Mouse (Mus musculus) kidney, embryonic 15.5 days (tissue): ENCODE measurements around the gene Them7. TPM values are rescaled to one million over a fixed set of nuclear protein-coding genes. Genes with fewer than 3 reads are reported as not detected.

Source experiments
- ATAC-seq: fragments of 200-750 bp; cut with Nextera tagmentation; replicated peaks from 2 replicates; pipeline ENCODE4 v1.8.0; 2017; ENCODE audit warnings: moderate TSS enrichment; ENCODE audit not compliant: low FRiP score
- H3K27ac ChIP-seq: fragments of 300-500 bp; sonication (generic); 2 replicates; pipeline ENCODE4 v1.5.1; 2015; ENCODE audit warnings: mild to moderate bottlenecking, inconsistent platforms
- H3K27me3 ChIP-seq: fragments of 300-500 bp; sonication (generic); 2 replicates; pipeline ENCODE4 v1.6.1; 2015; ENCODE audit warnings: inconsistent platforms
- H3K36me3 ChIP-seq: fragments of 300-500 bp; sonication (generic); 2 replicates; pipeline ENCODE4 v1.6.1; 2015; ENCODE audit warnings: inconsistent platforms
- H3K4me1 ChIP-seq: fragments of 300-500 bp; sonication (generic); 2 replicates; pipeline ENCODE4 v1.6.1; 2015; ENCODE audit warnings: inconsistent platforms
- H3K4me2 ChIP-seq: fragments of 300-500 bp; sonication (generic); 2 replicates; pipeline ENCODE4 v1.6.1; 2015; ENCODE audit warnings: moderate library complexity, mild to moderate bottlenecking, inconsistent platforms
- H3K4me3 ChIP-seq: fragments of 300-500 bp; sonication (generic); replicated peaks from 2 replicates; pipeline ENCODE4 v1.5.1; 2015; ENCODE audit warnings: mild to moderate bottlenecking, inconsistent platforms
- H3K9ac ChIP-seq: fragments of 300-500 bp; sonication (generic); 2 replicates; pipeline ENCODE4 v1.6.1; 2015; ENCODE audit warnings: mild to moderate bottlenecking, inconsistent platforms
- H3K9me3 ChIP-seq: fragments of 300-500 bp; sonication (generic); replicated peaks from 2 replicates; pipeline ENCODE4 v1.6.1; 2016; ENCODE audit warnings: inconsistent platforms
- WGBS: fragments of 180-500 bp; shearing (Covaris S2); methylation state at CpG from one replicate; pipeline ENCODE4 v1.1.7; 2015; ENCODE audit warnings: mixed read lengths; 5-methylcytosine and 5-hydroxymethylcytosine counted together
- polyA plus RNA-seq: library from polyadenylated mRNA; unstranded; fragments of >200 nt; fragmentation: Nextera tagmentation; extraction: Ambion mirVana; gene quantifications from 2 replicates; pipeline ENCODE4 v1.2.1, GENCODE M21; 2015

The Them7 gene
- polyA plus RNA-seq, 1 experiment from 2014 or later: 3.0 TPM

GRCm38 (mm10) chr2:105383063-105383462 lies 158.9 kb downstream of the Them7 start:
- 87% methylated on average over 8 of the region's 8 CpGs for whole genome bisulfite sequencing
- no peak overlapping the region for H3K4me3 ChIP-seq
- peaks cover 39% of the 10 kb centered on the region for H3K36me3 ChIP-seq
- H3K27me3 ChIP-seq: no peaks in the 10 kb centered on the region
- H3K27ac ChIP-seq: no peak overlapping the region
- no peak for ATAC-seq
- no peak overlapping the region for H3K4me2 ChIP-seq
- H3K9me3 ChIP-seq: no peaks in the 10 kb centered on the region
- H3K9ac ChIP-seq: no peak overlapping the region
- H3K4me1 ChIP-seq: no peaks in the 10 kb centered on the region

GRCm38 (mm10) chr2:105384998-105385397 lies 160.9 kb downstream of the Them7 start:
- no peak overlapping the region for H3K9ac ChIP-seq
- no peak overlapping the region for H3K27ac ChIP-seq
- H3K4me2 ChIP-seq: no peak overlapping the region
- H3K36me3 ChIP-seq: peaks cover 57% of the 10 kb centered on the region
- no peaks in the 10 kb centered on the region for H3K27me3 ChIP-seq
- H3K4me3 ChIP-seq: no peak overlapping the region
- ATAC-seq: 0 out of 2 replicates have a peak, but pooled peaks have one; percentile 57
- WGBS: 53% methylated on average over 3 of the region's 3 CpGs
- no peaks in the 10 kb centered on the region for H3K9me3 ChIP-seq
- no peaks in the 10 kb centered on the region for H3K4me1 ChIP-seq

GRCm38 (mm10) chr2:105386418-105386817 lies 162.3 kb downstream of the Them7 start:
- 85% methylated on average over 4 of the region's 4 CpGs for WGBS
- no peak overlapping the region for H3K9ac ChIP-seq

GRCm38 (mm10) chr2:105389007-105389890 lies 165.1 kb downstream of the Them7 start:
- Histone ChIP-seq H3K36me3 (peaks cover 97% of the 10 kb centered on the region), H3K4me1 (peaks cover 7% of the 10 kb centered on the region), H3K9ac (no peak overlapping the region), H3K4me3 (no peak overlapping the region), H3K9me3 (no peaks in the 10 kb centered on the region), H3K27me3 (no peaks in the 10 kb centered on the region), H3K4me2 (no peak overlapping the region), H3K27ac (no peak overlapping the region)
- WGBS: 81% methylated on average over 17 of the region's 17 CpGs
- no peak for ATAC-seq

More at GRCm38 (mm10) chr2:105386418-105386817, 162.3 kb downstream of the Them7 start:
- Histone ChIP-seq H3K9me3 (no peaks in the 10 kb centered on the region), H3K4me3 (no peak overlapping the region), H3K27ac (no peak overlapping the region), H3K4me1 (no peaks in the 10 kb centered on the region), H3K27me3 (no peaks in the 10 kb centered on the region), H3K4me2 (no peak overlapping the region), H3K36me3 (peaks cover 71% of the 10 kb centered on the region)
- ATAC-seq: no peak

- H3K36me3 ChIP-seq: peaks cover 95% of the 10 kb centered on the region
- no peak overlapping the region for H3K4me3 ChIP-seq
These were observed 166.7 kb downstream of the Them7 start for GRCm38 (mm10) chr2:105390653-105391413.

GRCm38 (mm10) chr2:105391414-105391784 lies 167.3 kb downstream of the Them7 start:
- Histone ChIP-seq H3K9ac (no peak overlapping the region), H3K4me3 (no peak overlapping the region), H3K36me3 (peaks cover 94% of the 10 kb centered on the region), H3K9me3 (no peaks in the 10 kb centered on the region), H3K4me2 (no peak overlapping the region), H3K27ac (no peak overlapping the region), H3K4me1 (peaks cover 14% of the 10 kb centered on the region), H3K27me3 (no peaks in the 10 kb centered on the region)
- ATAC-seq: no peak
- 93% methylated on average over 4 of the region's 4 CpGs for WGBS

More at GRCm38 (mm10) chr2:105390653-105391413, 166.7 kb downstream of the Them7 start:
- no peaks in the 10 kb centered on the region for H3K9me3 ChIP-seq
- no peak overlapping the region for H3K9ac ChIP-seq
- WGBS: 79% methylated on average over 6 of the region's 6 CpGs
- peaks cover 8% of the 10 kb centered on the region for H3K4me1 ChIP-seq
- no peaks in the 10 kb centered on the region for H3K27me3 ChIP-seq
- H3K4me2 ChIP-seq: no peak overlapping the region
- no peak for ATAC-seq
- no peak overlapping the region for H3K27ac ChIP-seq

GRCm38 (mm10) chr2:105392514-105392913 lies 168.4 kb downstream of the Them7 start:
- Histone ChIP-seq H3K4me1 (peaks cover 25% of the 10 kb centered on the region), H3K9ac (no peak overlapping the region), H3K36me3 (peaks cover 83% of the 10 kb centered on the region), H3K9me3 (no peaks in the 10 kb centered on the region), H3K27ac (no peak overlapping the region), H3K27me3 (no peaks in the 10 kb centered on the region), H3K4me2 (no peak overlapping the region), H3K4me3 (no peak overlapping the region)
- ATAC-seq: 0 out of 2 replicates have a peak, but pooled peaks have one; percentile 23
- 40% methylated on average over 2 of the region's 2 CpGs for WGBS

- Histone ChIP-seq H3K36me3 (peaks cover 64% of the 10 kb centered on the region), H3K27me3 (no peaks in the 10 kb centered on the region), H3K9ac (no peak overlapping the region), H3K4me1 (peaks cover 33% of the 10 kb centered on the region), H3K4me3 (no peak overlapping the region), H3K9me3 (no peaks in the 10 kb centered on the region), H3K27ac (no peak overlapping the region), H3K4me2 (no peak overlapping the region)
- ATAC-seq: no peak
- 87% methylated on average over 4 of the region's 4 CpGs for WGBS
These were observed 170.3 kb downstream of the Them7 start for GRCm38 (mm10) chr2:105394375-105394774.

GRCm38 (mm10) chr2:105396066-105396465 lies 171.9 kb downstream of the Them7 start:
- WGBS: 92% methylated on average over 9 of the region's 9 CpGs
- H3K27ac ChIP-seq: no peak overlapping the region
- peaks cover 37% of the 10 kb centered on the region for H3K4me1 ChIP-seq
- no peak overlapping the region for H3K4me3 ChIP-seq
- ATAC-seq: no peak
- no peak overlapping the region for H3K4me2 ChIP-seq
- peaks cover 8% of the 10 kb centered on the region; the same call in 1 of the 2 replicates for H3K27me3 ChIP-seq
- no peak overlapping the region for H3K9ac ChIP-seq
- peaks cover 49% of the 10 kb centered on the region for H3K36me3 ChIP-seq
- no peaks in the 10 kb centered on the region for H3K9me3 ChIP-seq

GRCm38 (mm10) chr2:105397446-105398211 lies 173.5 kb downstream of the Them7 start:
- no peak for ATAC-seq
- H3K4me3 ChIP-seq: peak overlapping the region; percentile 88
- H3K27ac ChIP-seq: peak overlapping the region; percentile 96
- 24% methylated on average over 5 of the region's 5 CpGs for WGBS
- peak overlapping the region; percentile 93 for H3K9ac ChIP-seq
- H3K4me1 ChIP-seq: peaks cover 35% of the 10 kb centered on the region
- H3K36me3 ChIP-seq: peaks cover 33% of the 10 kb centered on the region
- peak overlapping the region; percentile 67 for H3K4me2 ChIP-seq
- H3K9me3 ChIP-seq: no peaks in the 10 kb centered on the region
- peaks cover 14% of the 10 kb centered on the region; the same call in 1 of the 2 replicates for H3K27me3 ChIP-seq

GRCm38 (mm10) chr2:105398636-105399084 lies 174.5 kb downstream of the Them7 start:
- Histone ChIP-seq H3K36me3 (peaks cover 23% of the 10 kb centered on the region), H3K4me1 (peaks cover 30% of the 10 kb centered on the region), H3K27ac (peak overlapping the region; percentile 96), H3K9me3 (no peaks in the 10 kb centered on the region), H3K4me3 (peak overlapping the region; percentile 88), H3K27me3 (peaks cover 14% of the 10 kb centered on the region; the same call in 1 of the 2 replicates), H3K4me2 (peak overlapping the region; percentile 67), H3K9ac (peak overlapping the region; percentile 93)
- peak; percentile 76 for ATAC-seq
- under 1% methylated on average over 31 of the region's 31 CpGs for whole genome bisulfite sequencing
